Comparison of ENCODE assay signal across 18 mouse cellular contexts in genomic region chr17:80947075-80947960, GRCm38 (mm10). TPM values are rescaled to one million over a fixed set of nuclear protein-coding genes. Genes with fewer than 3 reads are reported as not detected.
A peak's percentile ranks its signal among the peaks of the same experiment; 100 is the strongest.
DNase-seq lines count a peak whose midpoint lies in the region; ATAC-seq and TF ChIP-seq lines count a peak whose summit lies in the region.
"Had no signal": no experiment of that assay in that cellular context is flagged by ENCODE, and none has a peak within 500 bp of the region (broad histone marks: within the 10 kb centered on the region; RNA-seq: fewer than 3 reads in every experiment).

No protein-coding gene starts in this region.

- H3K27me3 ChIP-seq in midbrain, embryonic 11.5 days (ENCODE audit: control insufficient read depth, insufficient read depth, low read length), result no peaks in the 10 kb centered on the region; the same call in none of the 2 replicates
- H3K27me3 ChIP-seq in midbrain, embryonic 10.5 days (ENCODE audit: low read depth, poor library complexity, severe bottlenecking), result peaks cover 46% of the 10 kb centered on the region
- H3K27me3 ChIP-seq in midbrain, embryonic 13.5 days, result no peaks in the 10 kb centered on the region

- H3K4me2 ChIP-seq in midbrain, embryonic 11.5 days, result peak overlapping the region; percentile 6; the same call in 1 of the 2 replicates
- peak overlapping the region; percentile 60 for H3K4me2 ChIP-seq in midbrain, embryonic 13.5 days (replicated peaks)
- H3K4me2 ChIP-seq: limb, embryonic 12.5 days had no signal

- no peak overlapping the region for H3K4me3 ChIP-seq in midbrain, embryonic 11.5 days (ENCODE audit: low read depth, low read length)
- no peak overlapping the region for H3K4me3 ChIP-seq in midbrain, embryonic 10.5 days
- H3K4me3 ChIP-seq in midbrain, embryonic 13.5 days (replicated peaks), result peak overlapping the region; percentile 45
- H3K4me3 ChIP-seq in gastrocnemius, adult 2 months, result no peak overlapping the region
- H3K4me3 ChIP-seq: erythroblast, embryonic 14.5 days; heart, embryonic 10.5 days; limb, embryonic 12.5 days had no signal

- no peaks in the 10 kb centered on the region for H3K9me3 ChIP-seq in midbrain, embryonic 11.5 days (ENCODE audit: control insufficient read depth, low read length)
- H3K9me3 ChIP-seq in midbrain, embryonic 10.5 days (replicated peaks), result no peaks in the 10 kb centered on the region
- H3K9me3 ChIP-seq in midbrain, embryonic 13.5 days, result no peaks in the 10 kb centered on the region
- H3K9me3 ChIP-seq: heart, embryonic 10.5 days; limb, embryonic 12.5 days had no signal

- peak; percentile 62 for DNase-seq in heart, adult 11 months
- DNase-seq in heart, postnatal 14 days, result no peak
- peak; percentile 19 for DNase-seq in midbrain, embryonic 11.5 days (ENCODE audit: low spot score, missing footprints)
- DNase-seq in midbrain, embryonic 10.5 days (ENCODE audit: low spot score), result no peak
- no peak for DNase-seq in lung, postnatal 25 days (ENCODE audit: low spot score)
- DNase-seq in cerebellum, adult 9-10 months, result no peak
- DNase-seq in gastrocnemius, adult 2 months, result no peak
- DNase-seq: heart, postnatal 4 days; kidney, postnatal 4 days; lung, adult 18-20 months; retina, postnatal 1 day; spleen, adult 18-20 months; thymus, postnatal 36 days had no signal

- H3K4me1 ChIP-seq in midbrain, embryonic 11.5 days (ENCODE audit: control insufficient read depth, insufficient read depth, low read length), result peaks cover 2% of the 10 kb centered on the region; the same call in 1 of the 2 replicates
- H3K4me1 ChIP-seq in midbrain, embryonic 10.5 days, result peaks cover 11% of the 10 kb centered on the region
- peaks cover 37% of the 10 kb centered on the region for H3K4me1 ChIP-seq in midbrain, embryonic 13.5 days (replicated peaks)

- ATAC-seq in midbrain, embryonic 11.5 days (ENCODE audit: low FRiP score), result no peak
- ATAC-seq in midbrain, embryonic 13.5 days, result no peak

- H3K9ac ChIP-seq in midbrain, embryonic 11.5 days (ENCODE audit: low read length), result no peak overlapping the region
- H3K9ac ChIP-seq in midbrain, embryonic 13.5 days (replicated peaks), result no peak overlapping the region; the same call in 1 of the 2 replicates
- H3K9ac ChIP-seq: limb, embryonic 12.5 days had no signal

- no peak for TF ChIP-seq CTCF in gastrocnemius, adult 2 months (IDR thresholded peaks at IDR 0.05)

- no peak overlapping the region for H3K27ac ChIP-seq in midbrain, embryonic 11.5 days (ENCODE audit: low read depth, low read length)
- no peak overlapping the region for H3K27ac ChIP-seq in midbrain, embryonic 10.5 days (replicated peaks)
- H3K27ac ChIP-seq in midbrain, embryonic 13.5 days, result no peak overlapping the region
- no peak overlapping the region for H3K27ac ChIP-seq in gastrocnemius, adult 2 months
- H3K27ac ChIP-seq: heart, embryonic 10.5 days; limb, embryonic 12.5 days; macrophage had no signal

- H3K36me3 ChIP-seq in midbrain, embryonic 11.5 days (ENCODE audit: control insufficient read depth, insufficient read depth, low read length), result no peaks in the 10 kb centered on the region
- no peaks in the 10 kb centered on the region for H3K36me3 ChIP-seq in midbrain, embryonic 10.5 days
- H3K36me3 ChIP-seq in midbrain, embryonic 13.5 days, result no peaks in the 10 kb centered on the region
- H3K36me3 ChIP-seq: heart, embryonic 10.5 days; limb, embryonic 12.5 days had no signal

- WGBS in midbrain, embryonic 11.5 days, result 82% methylated on average over 12 of the region's 12 CpGs
- WGBS in midbrain, embryonic 10.5 days, result 82% methylated on average over 12 of the region's 12 CpGs
- WGBS in midbrain, embryonic 13.5 days, result 85% methylated on average over 12 of the region's 12 CpGs

- intact Hi-C loops in heart, postnatal 14 days (cut with DNase I), result no loop called here
- intact Hi-C loops in gastrocnemius, adult 2 months (cut with DNase I), result no loop called here

RNA-seq across cellular contexts. Expression of gene Tmem178, which starts 2.9 kb away (rescaled TPM):
- total RNA-seq in heart, postnatal 14 days (2021), result 1 to 10 TPM in 1 of 2 experiments, under 1 TPM in 1; 0.78 to 1.6 TPM
- polyA plus RNA-seq in midbrain, embryonic 11.5 days (2014; fragmentation: Nextera tagmentation; extraction: Ambion mirVana), result 12.8 and 14.2 TPM in 2 replicates
- 6.4 and 8.6 TPM in 2 replicates for polyA plus RNA-seq in midbrain, embryonic 10.5 days (2016; fragmentation: Nextera tagmentation; extraction: Ambion mirVana)
- polyA plus RNA-seq in midbrain, embryonic 13.5 days (2015; fragmentation: Nextera tagmentation; extraction: Ambion mirVana), result 25.7 and 32.0 TPM in 2 replicates
- total RNA-seq in gastrocnemius, adult 2 months (2021), result under 1 TPM; 0.25 to 0.28 TPM
- polyA plus RNA-seq: erythroblast, embryonic 14.5 days had no signal

Comparison
In these comparisons a context has a peak if more than half of its experiments do, and no peak if none do; other contexts are left out.
1. DNase-seq: peak in heart, adult 11 months (single experiment) and midbrain, embryonic 11.5 days (single experiment); none in heart, postnatal 14 days (0 of 2), midbrain, embryonic 10.5 days (single experiment), lung, postnatal 25 days (single experiment), cerebellum, adult 9-10 months (single experiment) and gastrocnemius, adult 2 months (single experiment).